Mouse (Mus musculus): ENCODE data around the gene Brf1. TPM values are rescaled to one million over a fixed set of nuclear protein-coding genes. Genes with fewer than 3 reads are reported as not detected.

Brf1 gene
- total RNA-seq, 2 experiments from 2014 or later = 21.4 to 26.4 TPM

GRCm38 (mm10) chr12:112976371-112977073 is 24.0 kb downstream of the Brf1 start, which contains the start of gene Btbd6:
Gene Btbd6 (plus strand): TSS chr12:112976482.
- peak; percentile 90 to 92 for DNase-seq

GRCm38 (mm10) chr12:112974736-112975135 is 25.8 kb downstream of the Brf1 start:
- no peak for DNase-seq

GRCm38 (mm10) chr12:112969616-112970015 is 30.9 kb downstream of the Brf1 start:
- DNase-seq = peak in 1 of 2 experiments; percentile 34

- no peak for DNase-seq
These were observed 31.6 kb downstream of the Brf1 start for GRCm38 (mm10) chr12:112968943-112969342.

GRCm38 (mm10) chr12:112965783-112966182 is 34.7 kb downstream of the Brf1 start:
- no peak for DNase-seq

GRCm38 (mm10) chr12:112961872-112962271 is 38.6 kb downstream of the Brf1 start:
- no peak for DNase-seq

- DNase-seq = peak; percentile 70 to 72
These were observed 39.1 kb downstream of the Brf1 start for GRCm38 (mm10) chr12:112961428-112961827.

GRCm38 (mm10) chr12:112959421-112959820 is 41.1 kb downstream of the Brf1 start:
- DNase-seq = no peak

- peak; percentile 56 to 60 for DNase-seq
These were observed 42.2 kb downstream of the Brf1 start for GRCm38 (mm10) chr12:112958303-112958702.

GRCm38 (mm10) chr12:112955800-112956199 is 44.7 kb downstream of the Brf1 start:
- DNase-seq = peak; percentile 78 to 92

GRCm38 (mm10) chr12:112952926-112953565 is 47.5 kb downstream of the Brf1 start:
- DNase-seq = no peak

- peak; percentile 73 to 84 for DNase-seq
These were observed 48.1 kb downstream of the Brf1 start for GRCm38 (mm10) chr12:112952433-112952832.

- DNase-seq = no peak
These were observed 49.2 kb downstream of the Brf1 start for GRCm38 (mm10) chr12:112951150-112951842.

GRCm38 (mm10) chr12:112950761-112951129 is 49.8 kb downstream of the Brf1 start:
- DNase-seq = no peak

GRCm38 (mm10) chr12:112950040-112950760 is 50.3 kb downstream of the Brf1 start:
- DNase-seq = peak; percentile 87 to 91

GRCm38 (mm10) chr12:112947307-112947706 is 53.2 kb downstream of the Brf1 start:
- DNase-seq = no peak

- no peak for DNase-seq
These were observed 56.8 kb downstream of the Brf1 start for GRCm38 (mm10) chr12:112943669-112944068.

- peak; percentile 86 to 88 for DNase-seq
These were observed 58.5 kb downstream of the Brf1 start, which contains the start of gene Nudt14 for GRCm38 (mm10) chr12:112941776-112942713. Gene Nudt14 (minus strand): TSS chr12:112942124.

- DNase-seq = peak in 1 of 2 experiments; percentile 44
These were observed 59.2 kb downstream of the Brf1 start for GRCm38 (mm10) chr12:112941156-112941775.

- DNase-seq = no peak
These were observed 59.8 kb downstream of the Brf1 start for GRCm38 (mm10) chr12:112940710-112941109.

- DNase-seq = no peak
These were observed 60.3 kb downstream of the Brf1 start for GRCm38 (mm10) chr12:112940238-112940637.
